Mouse (Mus musculus) midbrain, embryonic 13.5 days (tissue): ENCODE data around the gene Stpg4. TPM values are rescaled to one million over a fixed set of nuclear protein-coding genes. Genes with fewer than 3 reads are reported as not detected.

Source experiments
- ATAC-seq: fragments of 200-750 bp; cut with Nextera tagmentation; 2 replicates; pipeline ENCODE4 v1.8.0; 2017; ENCODE audit warnings: mild to moderate bottlenecking, moderate TSS enrichment, moderate library complexity
- H3K27ac ChIP-seq: fragments of 300-500 bp; sonication (generic); 2 replicates; pipeline ENCODE4 v1.5.1; 2015; ENCODE audit warnings: inconsistent platforms, mild to moderate bottlenecking, moderate library complexity
- H3K27me3 ChIP-seq: fragments of 300-500 bp; sonication (generic); 2 replicates; pipeline ENCODE4 v1.6.1; 2015; ENCODE audit warnings: mild to moderate bottlenecking, inconsistent platforms
- H3K36me3 ChIP-seq: fragments of 300-500 bp; sonication (generic); 2 replicates; pipeline ENCODE4 v1.6.1; 2015; ENCODE audit warnings: mild to moderate bottlenecking, inconsistent platforms
- H3K4me1 ChIP-seq: fragments of 300-500 bp; sonication (generic); replicated peaks from 2 replicates; pipeline ENCODE4 v1.6.1; 2015; ENCODE audit warnings: inconsistent platforms
- H3K4me2 ChIP-seq: fragments of 300-500 bp; sonication (generic); replicated peaks from 2 replicates; pipeline ENCODE4 v1.6.1; 2015; ENCODE audit warnings: moderate library complexity, mild to moderate bottlenecking, inconsistent platforms
- H3K4me3 ChIP-seq: fragments of 300-500 bp; sonication (generic); replicated peaks from 2 replicates; pipeline ENCODE4 v1.5.1; 2015; ENCODE audit warnings: mild to moderate bottlenecking, inconsistent platforms
- H3K9ac ChIP-seq: fragments of 300-500 bp; sonication (generic); replicated peaks from 2 replicates; pipeline ENCODE4 v1.6.1; 2015; ENCODE audit warnings: mild to moderate bottlenecking, inconsistent platforms
- H3K9me3 ChIP-seq: fragments of 300-500 bp; sonication (generic); 2 replicates; pipeline ENCODE4 v1.6.1; 2016; ENCODE audit warnings: mild to moderate bottlenecking, inconsistent platforms
- WGBS: fragments of 180-500 bp; shearing (Covaris S2); methylation state at CpG from one replicate; pipeline ENCODE4 v1.1.7; 2015; 5-methylcytosine and 5-hydroxymethylcytosine counted together
- polyA plus RNA-seq: library from polyadenylated mRNA; unstranded; fragments of >200 nt; fragmentation: Nextera tagmentation; extraction: Ambion mirVana; gene quantifications from 2 replicates; pipeline ENCODE4 v1.2.1, GENCODE M21; 2015

Gene Stpg4
- polyA plus RNA-seq = 0.37 TPM in 1 of 2 replicates, not detected in the other

DNA sequence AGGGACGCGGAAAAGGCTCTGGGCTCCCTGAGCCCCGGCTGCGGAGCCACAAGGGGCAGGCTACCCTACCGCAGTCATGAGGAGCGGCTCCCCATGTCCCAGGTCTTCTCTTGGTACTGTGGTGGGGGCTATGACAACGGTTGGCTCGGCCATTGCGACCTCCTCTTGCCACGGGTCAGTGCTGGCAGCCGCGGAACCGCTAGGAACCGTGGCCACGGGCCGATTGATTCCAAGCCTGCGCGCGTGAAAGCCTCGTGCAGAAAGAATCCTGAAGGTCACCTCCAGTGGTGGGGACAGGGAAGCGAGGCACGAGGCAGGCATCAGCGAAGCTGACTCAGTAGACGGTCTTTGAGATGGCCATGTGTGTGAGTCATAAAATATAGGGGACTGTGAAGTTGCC is at the start of gene Stpg4:
Gene Stpg4, minus strand, starts transcription at position 231 of the 400 bp plus-strand sequence.
- H3K27me3 ChIP-seq = no peaks in the 10 kb centered on the region
- 0 out of 2 replicates have a peak, but pooled peaks have one; percentile 43 for ATAC-seq
- peaks cover 9% of the 10 kb centered on the region; the same call in 1 of the 2 replicates for H3K4me1 ChIP-seq
- 46% methylated on average over 24 of the region's 24 CpGs for WGBS
- peak within 1 kb of the TSS; percentile 5; the same call in 1 of the 2 replicates for H3K4me2 ChIP-seq
- H3K9ac ChIP-seq = 0 out of 2 replicates have a peak within 1 kb of the TSS, but pooled peaks have one; percentile 46
- no peaks in the 10 kb centered on the region for H3K9me3 ChIP-seq
- H3K36me3 ChIP-seq = peaks cover 37% of the 10 kb centered on the region
- no peak within 1 kb of the TSS for H3K27ac ChIP-seq
- H3K4me3 ChIP-seq = no peak within 1 kb of the TSS

DNA sequence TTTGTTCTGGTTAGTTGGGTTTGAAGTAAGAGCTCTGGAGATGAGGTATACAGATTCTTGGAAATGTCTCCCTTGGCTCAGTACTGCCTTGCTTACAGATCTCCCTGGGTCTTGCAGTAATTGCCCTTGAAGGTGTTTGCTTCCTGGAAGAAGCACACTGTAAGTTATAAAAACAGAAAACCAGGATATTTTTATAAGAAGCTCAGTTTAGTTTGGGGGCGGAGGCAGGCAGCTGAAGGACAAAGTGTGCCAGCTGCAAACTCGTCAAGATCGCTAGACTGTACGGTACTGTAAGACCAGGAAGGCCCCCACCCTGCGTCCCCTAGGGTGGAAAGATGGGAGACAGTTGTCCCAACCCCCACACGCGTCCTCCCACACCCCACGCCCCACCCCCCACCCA is 47.8 kb upstream of the Stpg4 start:
- no peak for ATAC-seq

DNA sequence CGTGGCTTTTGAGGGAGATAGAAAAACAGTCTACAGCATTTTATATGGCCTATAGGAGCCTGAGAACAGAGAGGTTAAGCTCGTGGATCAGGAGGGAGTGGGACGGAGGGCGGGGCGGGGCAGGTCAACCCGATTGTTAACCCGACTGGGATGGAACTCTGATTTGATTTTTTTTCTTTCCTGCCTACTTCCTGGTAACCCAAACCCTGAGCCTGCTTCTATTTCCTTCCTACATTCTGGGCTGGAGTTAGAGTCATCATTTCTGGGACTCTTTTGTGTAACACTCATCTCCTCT is 46.9 kb upstream of the Stpg4 start:
- peaks cover 32% of the 10 kb centered on the region for H3K4me1 ChIP-seq
- peak overlapping the region; percentile 65 for H3K4me2 ChIP-seq

More for the DNA sequence above, 47.8 kb upstream of the Stpg4 start:
- Histone ChIP-seq H3K4me3 (no peak overlapping the region), H3K4me1 (peaks cover 32% of the 10 kb centered on the region), H3K4me2 (no peak overlapping the region), H3K27ac (no peak overlapping the region), H3K36me3 (no peaks in the 10 kb centered on the region), H3K9ac (no peak overlapping the region), H3K9me3 (no peaks in the 10 kb centered on the region), H3K27me3 (no peaks in the 10 kb centered on the region; the same call in 1 of the 2 replicates)
- WGBS = 72% methylated on average over 8 of the region's 8 CpGs

DNA sequence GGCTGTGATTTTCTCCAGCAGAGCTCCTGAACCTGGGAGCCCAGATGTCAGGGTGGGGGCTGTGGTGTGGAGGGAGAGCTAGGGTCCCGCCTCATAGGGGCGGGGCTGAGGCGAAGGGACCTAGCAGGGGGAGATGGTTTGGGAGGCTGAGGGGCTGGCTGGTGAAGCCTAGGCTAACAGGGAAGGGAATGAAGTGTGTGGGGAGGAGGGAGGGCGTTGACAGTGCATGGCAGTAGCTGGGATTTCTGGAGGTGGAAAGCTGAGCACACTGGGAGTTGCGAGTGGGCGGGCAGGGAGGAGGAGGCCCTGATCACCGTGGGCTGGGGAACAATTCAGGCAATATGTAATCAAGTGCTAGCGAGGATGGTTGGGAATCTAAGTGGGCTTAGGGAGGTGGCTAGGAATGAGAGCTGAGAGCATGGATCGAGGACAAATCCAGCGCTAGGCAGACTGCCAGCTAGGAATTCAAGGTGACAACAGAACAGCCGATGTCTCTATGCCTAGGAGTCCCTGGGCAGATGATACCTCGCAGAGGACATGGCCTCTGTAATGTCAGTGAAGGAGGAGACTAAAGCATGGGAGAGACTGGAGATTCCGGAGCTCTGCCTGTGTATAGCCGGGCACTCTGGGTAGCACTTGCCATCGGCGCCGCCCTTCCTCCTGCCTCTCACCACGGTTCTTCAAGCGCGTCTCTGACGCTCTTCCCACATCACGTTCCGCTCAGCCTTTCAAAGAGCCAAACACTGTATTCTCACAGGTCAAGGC is 46.4 kb upstream of the Stpg4 start:
- peak overlapping the region; percentile 34 for H3K4me3 ChIP-seq
- H3K27ac ChIP-seq = peak overlapping the region; percentile 36
- no peaks in the 10 kb centered on the region for H3K9me3 ChIP-seq
- H3K4me1 ChIP-seq = peaks cover 32% of the 10 kb centered on the region
- H3K9ac ChIP-seq = peak overlapping the region; percentile 39
- H3K27me3 ChIP-seq = no peaks in the 10 kb centered on the region; the same call in 1 of the 2 replicates
- H3K4me2 ChIP-seq = peak overlapping the region; percentile 65
- H3K36me3 ChIP-seq = no peaks in the 10 kb centered on the region
- under 1% methylated on average over 23 of the region's 23 CpGs for WGBS
- ATAC-seq = peak; percentile 73

More for the DNA sequence above, 46.9 kb upstream of the Stpg4 start:
- Histone ChIP-seq H3K9me3 (no peaks in the 10 kb centered on the region), H3K27ac (no peak overlapping the region; the same call in 1 of the 2 replicates), H3K27me3 (no peaks in the 10 kb centered on the region; the same call in 1 of the 2 replicates), H3K9ac (peak overlapping the region; percentile 39), H3K4me3 (peak overlapping the region; percentile 34), H3K36me3 (no peaks in the 10 kb centered on the region)
- WGBS = 3% methylated on average over 7 of the region's 7 CpGs
- peak; percentile 48 for ATAC-seq

DNA sequence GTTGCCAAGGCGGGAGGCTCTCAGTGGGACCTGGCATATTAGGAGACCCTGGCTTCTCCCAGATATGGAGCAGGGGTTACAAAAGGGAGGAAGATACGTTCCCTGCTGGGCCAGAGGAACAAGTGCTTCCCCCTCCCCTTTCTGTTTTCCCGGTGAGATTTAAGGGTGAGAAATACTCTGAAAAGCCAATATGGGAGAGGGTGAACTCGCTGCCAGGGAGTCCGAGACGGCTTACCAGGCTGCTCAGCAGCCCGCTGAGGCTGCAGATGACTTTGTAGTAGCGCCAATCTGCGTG is 45.8 kb upstream of the Stpg4 start:
- Histone ChIP-seq H3K4me1 (peaks cover 32% of the 10 kb centered on the region), H3K9ac (peak overlapping the region; percentile 39; the same call in 1 of the 2 replicates), H3K9me3 (no peaks in the 10 kb centered on the region), H3K27ac (peak overlapping the region; percentile 37; the same call in 1 of the 2 replicates), H3K4me3 (peak overlapping the region; percentile 34), H3K4me2 (peak overlapping the region; percentile 65), H3K36me3 (no peaks in the 10 kb centered on the region), H3K27me3 (no peaks in the 10 kb centered on the region; the same call in 1 of the 2 replicates)
- no peak for ATAC-seq
- WGBS = 6% methylated on average over 9 of the region's 9 CpGs

DNA sequence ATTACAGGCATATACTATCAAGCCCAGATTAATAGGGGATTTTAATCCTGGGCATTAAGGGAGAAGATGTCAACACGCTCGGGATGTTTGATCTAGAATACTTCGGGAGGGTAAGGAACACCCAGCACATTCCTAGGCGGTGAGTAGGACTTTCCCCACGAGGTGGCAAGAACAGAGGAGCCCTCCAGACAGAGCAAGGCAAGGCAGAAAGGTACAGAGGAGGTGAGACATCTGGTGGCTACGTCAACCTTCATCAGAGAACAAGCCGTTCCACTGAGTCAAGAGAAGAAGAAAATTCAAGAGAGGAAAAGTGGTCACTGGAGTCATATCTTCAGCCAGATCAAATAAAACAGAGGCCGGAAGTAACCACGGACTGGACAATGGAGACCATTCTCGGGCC is 45.3 kb upstream of the Stpg4 start:
- ATAC-seq = no peak
- 67% methylated on average over 10 of the region's 10 CpGs for WGBS
- no peaks in the 10 kb centered on the region for H3K36me3 ChIP-seq

DNA sequence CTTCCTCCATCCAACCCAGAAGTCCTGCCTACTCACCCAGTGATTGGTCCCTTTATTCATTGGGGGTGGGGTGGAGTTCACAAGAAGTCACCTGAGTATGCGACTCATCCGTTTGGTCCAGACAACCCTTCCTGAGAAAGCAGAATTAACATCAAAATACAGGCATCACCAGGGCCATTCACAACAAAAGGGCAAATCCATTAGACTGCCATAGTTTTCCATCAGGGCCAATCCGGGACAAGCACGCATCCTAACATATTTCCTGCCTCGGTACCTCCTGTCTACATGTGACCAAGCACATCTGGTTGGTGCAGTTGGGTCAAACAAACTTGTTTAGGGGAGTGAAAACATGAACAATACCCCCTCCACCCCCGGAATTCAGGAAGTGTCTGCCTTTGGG is 44.1 kb upstream of the Stpg4 start:
- ATAC-seq = no peak
- 62% methylated on average over 6 of the region's 6 CpGs for WGBS
- no peak overlapping the region for H3K27ac ChIP-seq
- H3K9ac ChIP-seq = no peak overlapping the region
- no peak overlapping the region for H3K4me2 ChIP-seq
- peaks cover 25% of the 10 kb centered on the region for H3K4me1 ChIP-seq
- no peaks in the 10 kb centered on the region for H3K9me3 ChIP-seq
- no peaks in the 10 kb centered on the region; the same call in 1 of the 2 replicates for H3K27me3 ChIP-seq
- no peak overlapping the region for H3K4me3 ChIP-seq
- H3K36me3 ChIP-seq = no peaks in the 10 kb centered on the region

More for the DNA sequence above, 45.3 kb upstream of the Stpg4 start:
- peak overlapping the region; percentile 65; the same call in 1 of the 2 replicates for H3K4me2 ChIP-seq
- H3K27ac ChIP-seq = no peak overlapping the region
- H3K9me3 ChIP-seq = no peaks in the 10 kb centered on the region
- no peak overlapping the region for H3K9ac ChIP-seq
- H3K4me3 ChIP-seq = no peak overlapping the region
- H3K27me3 ChIP-seq = no peaks in the 10 kb centered on the region; the same call in 1 of the 2 replicates
- peaks cover 31% of the 10 kb centered on the region for H3K4me1 ChIP-seq

DNA sequence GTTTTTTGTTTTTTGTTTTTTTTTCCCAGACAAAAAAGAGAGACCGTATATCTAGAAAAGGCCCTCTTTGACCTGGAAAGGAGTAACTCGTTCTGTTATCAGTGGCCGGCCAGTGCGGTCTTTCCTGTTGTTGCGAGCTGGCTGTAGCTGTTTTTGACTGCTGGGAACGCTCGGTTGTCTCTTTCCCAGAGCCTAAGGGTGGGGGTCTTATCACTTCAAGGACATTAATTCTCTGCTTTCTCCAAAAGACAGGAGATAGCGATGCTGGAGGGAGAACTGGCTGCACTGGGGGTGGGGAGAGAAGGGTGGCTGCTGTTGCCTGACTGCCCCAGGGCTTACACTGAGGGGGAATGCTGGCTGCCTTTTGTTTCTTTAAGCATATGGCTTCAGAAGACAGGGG is 43.3 kb upstream of the Stpg4 start:
- H3K9me3 ChIP-seq = no peaks in the 10 kb centered on the region

DNA sequence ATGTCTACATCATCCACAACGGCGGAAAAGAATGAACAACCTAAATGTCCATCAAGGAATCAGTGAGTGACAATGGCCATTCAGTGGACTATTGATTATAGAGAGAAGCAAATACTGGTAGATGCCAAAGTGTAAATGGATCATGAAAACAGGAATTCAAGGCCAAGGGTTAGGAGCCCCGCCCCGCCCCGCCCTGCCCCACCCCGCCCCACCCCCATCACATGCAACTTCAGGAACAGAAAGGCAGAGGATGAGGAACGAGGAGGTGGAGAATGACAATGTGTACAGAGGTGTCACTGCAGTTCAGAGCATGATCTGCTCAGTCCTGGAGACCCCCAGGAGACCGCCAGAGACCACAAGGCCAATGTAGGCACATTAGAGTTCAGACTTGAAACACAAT is 42.7 kb upstream of the Stpg4 start:
- WGBS = 82% methylated on average over 8 of the region's 8 CpGs
- Histone ChIP-seq H3K27ac (no peak overlapping the region), H3K9ac (no peak overlapping the region), H3K4me1 (peaks cover 24% of the 10 kb centered on the region), H3K4me3 (no peak overlapping the region), H3K4me2 (no peak overlapping the region), H3K36me3 (no peaks in the 10 kb centered on the region), H3K27me3 (no peaks in the 10 kb centered on the region; the same call in 1 of the 2 replicates), H3K9me3 (no peaks in the 10 kb centered on the region)
- ATAC-seq = no peak

More for the DNA sequence above, 43.3 kb upstream of the Stpg4 start:
- Histone ChIP-seq H3K4me1 (peaks cover 25% of the 10 kb centered on the region), H3K4me2 (no peak overlapping the region), H3K9ac (no peak overlapping the region), H3K27me3 (no peaks in the 10 kb centered on the region; the same call in 1 of the 2 replicates), H3K27ac (no peak overlapping the region), H3K4me3 (no peak overlapping the region), H3K36me3 (no peaks in the 10 kb centered on the region)
- 79% methylated on average over 8 of the region's 8 CpGs for WGBS
- ATAC-seq = no peak

DNA sequence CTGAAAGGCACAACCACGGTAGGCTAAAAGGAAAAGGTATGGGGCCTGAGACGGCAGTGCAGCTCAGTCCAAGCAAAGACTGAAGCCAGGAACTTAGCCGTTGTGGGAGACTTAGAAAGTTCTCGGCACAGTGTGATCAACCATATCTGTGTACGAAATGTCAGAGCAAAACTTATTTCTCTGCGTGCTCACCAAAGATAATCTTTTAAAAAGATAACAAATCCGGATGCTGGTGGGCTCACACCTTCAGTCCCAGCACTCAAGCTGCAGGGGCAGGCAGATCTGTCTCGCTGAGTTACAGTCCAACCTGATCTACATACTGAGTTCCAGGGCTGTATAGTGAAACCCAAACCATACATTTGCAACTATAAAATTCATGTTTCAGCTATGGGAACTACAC is 41.9 kb upstream of the Stpg4 start:
- no peaks in the 10 kb centered on the region for H3K27me3 ChIP-seq
- H3K4me3 ChIP-seq = no peak overlapping the region
- no peak overlapping the region for H3K27ac ChIP-seq
- H3K9me3 ChIP-seq = no peaks in the 10 kb centered on the region
- peaks cover 15% of the 10 kb centered on the region for H3K4me1 ChIP-seq
- H3K4me2 ChIP-seq = no peak overlapping the region
- no peak for ATAC-seq
- 82% methylated on average over 8 of the region's 8 CpGs for WGBS
- no peak overlapping the region for H3K9ac ChIP-seq
- no peaks in the 10 kb centered on the region for H3K36me3 ChIP-seq

DNA sequence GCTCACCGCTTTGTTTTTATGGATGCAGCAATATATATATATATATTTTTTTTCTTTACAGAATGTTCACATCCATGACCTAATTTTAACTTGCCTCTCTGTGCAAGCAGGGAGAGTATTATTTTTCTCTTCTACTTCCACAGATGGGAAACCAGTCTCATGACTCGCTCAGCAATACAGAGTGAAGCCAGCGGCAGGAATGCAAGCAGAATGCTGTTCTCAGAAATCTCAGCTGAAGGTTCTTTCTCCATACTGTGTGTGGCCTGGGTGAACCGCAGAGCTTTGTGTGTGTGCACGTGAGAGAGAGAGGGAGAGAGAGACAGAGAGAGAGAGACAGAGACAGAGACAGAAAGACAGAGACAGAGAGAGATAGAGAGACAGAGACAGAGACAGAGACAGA is 41.1 kb upstream of the Stpg4 start:
- Histone ChIP-seq H3K4me2 (no peak overlapping the region), H3K27ac (no peak overlapping the region), H3K36me3 (no peaks in the 10 kb centered on the region), H3K27me3 (no peaks in the 10 kb centered on the region), H3K4me1 (peaks cover 7% of the 10 kb centered on the region), H3K4me3 (no peak overlapping the region), H3K9me3 (no peaks in the 10 kb centered on the region), H3K9ac (no peak overlapping the region)
- ATAC-seq = no peak
- WGBS = 81% methylated on average over 5 of the region's 5 CpGs

DNA sequence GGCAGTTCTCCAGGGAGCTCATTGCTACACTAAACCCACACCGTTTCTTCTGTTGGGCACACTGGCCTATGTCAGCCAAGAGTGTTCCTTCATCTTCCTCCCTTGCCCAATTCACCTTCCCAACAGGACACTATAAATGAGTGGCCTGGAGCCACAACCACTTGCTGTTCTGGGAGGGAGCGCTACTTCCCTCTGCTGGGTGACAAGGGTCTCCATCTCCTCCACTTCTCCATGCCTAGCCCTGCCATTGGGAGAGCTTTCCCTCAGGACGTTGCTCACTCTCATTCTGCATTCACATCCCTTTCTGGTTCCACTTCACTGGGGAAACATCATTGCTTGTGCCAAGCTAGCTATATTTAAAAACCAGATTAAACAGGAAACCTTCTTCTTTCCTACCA is 34.0 kb upstream of the Stpg4 start:
- peak; percentile 32; the same call in 1 of the 2 replicates for ATAC-seq
- Histone ChIP-seq H3K9me3 (no peaks in the 10 kb centered on the region), H3K27ac (no peak overlapping the region), H3K4me1 (peaks cover 44% of the 10 kb centered on the region), H3K4me3 (no peak overlapping the region), H3K9ac (no peak overlapping the region), H3K27me3 (no peaks in the 10 kb centered on the region), H3K4me2 (no peak overlapping the region), H3K36me3 (no peaks in the 10 kb centered on the region)
- 39% methylated on average over 3 of the region's 3 CpGs for WGBS
